In the genomic region with DNA sequence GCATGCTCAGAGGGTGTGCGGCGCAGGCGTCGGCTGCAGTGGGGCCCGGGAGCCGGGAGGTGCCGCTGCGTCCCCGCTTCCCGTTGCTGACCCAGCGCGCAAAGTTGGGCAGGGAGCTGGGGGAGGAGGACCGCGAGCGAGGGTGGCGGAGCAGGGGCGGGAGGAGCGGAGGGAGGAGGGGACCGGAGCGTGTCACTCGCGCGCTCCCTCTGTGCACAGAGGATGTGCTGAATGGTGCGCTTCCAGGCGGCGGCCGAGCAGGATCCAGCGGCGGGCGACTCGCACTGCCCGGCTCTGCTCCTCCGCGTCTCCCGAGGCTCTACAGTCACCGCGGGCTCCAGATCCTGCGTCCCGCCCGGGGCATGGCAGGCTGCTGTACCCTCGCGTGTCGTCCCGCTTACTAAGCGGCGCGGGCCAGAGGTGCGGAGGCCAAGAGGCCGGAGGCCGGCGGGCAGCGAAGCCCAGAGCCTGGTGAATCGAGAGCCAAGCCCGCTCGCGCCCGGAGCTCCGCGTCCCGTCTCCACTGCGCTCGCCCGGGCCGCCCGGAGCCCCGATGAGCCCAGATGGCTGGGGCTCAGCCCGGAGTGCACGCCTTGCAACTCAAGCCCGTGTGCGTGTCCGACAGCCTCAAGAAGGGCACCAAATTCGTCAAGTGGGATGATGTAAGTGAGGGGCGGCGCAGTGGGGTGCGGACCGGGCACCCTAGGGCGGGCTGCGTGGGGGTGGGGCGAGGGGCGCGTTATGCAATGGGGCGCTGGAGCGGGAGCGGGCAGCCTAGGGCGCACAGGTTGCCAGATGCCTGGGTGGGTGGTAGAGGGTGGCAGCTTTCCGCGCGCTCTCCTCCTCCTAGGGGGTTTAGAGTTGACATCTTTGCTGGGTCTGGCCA, we compare ENCODE assay signal across 8 mouse cellular contexts. TPM values are rescaled to one million over a fixed set of nuclear protein-coding genes. Genes with fewer than 3 reads are reported as not detected.
DNase-seq lines count a peak whose midpoint lies in the region; ATAC-seq lines count a peak whose summit lies in the region.

Plcb1 (plus strand) TSS at position 98 of the 886 bp plus-strand sequence.

- under 1% methylated on average over 86 of the region's 88 CpGs for WGBS in hindbrain, embryonic 14.5 days

- DNase-seq in ZHBTc4 (ENCODE audit: low read depth, low spot score): peak; percentile 92
- DNase-seq in cerebellum, postnatal 4 days (ENCODE audit: low spot score in 2 of 2): peak; percentile 83 to 90
- DNase-seq in gastrocnemius, adult 18-20 months (ENCODE audit: low spot score): peak; percentile 69
- peak; percentile 85 for DNase-seq in hindbrain, embryonic 14.5 days (ENCODE audit: low spot score)
- DNase-seq in layer of hippocampus, postnatal 36 days: peak; percentile 90 to 92
- DNase-seq in lung, postnatal 10 days: peak; percentile 91
- peak; percentile 80 for DNase-seq in ovary, postnatal 14 days (ENCODE audit: low spot score)
- peak; percentile 65 to 80 for DNase-seq in urinary bladder, adult 18-20 months (ENCODE audit: low spot score in 2 of 2)

- H3K36me3 ChIP-seq in hindbrain, embryonic 14.5 days (replicated peaks; ENCODE audit: control insufficient read depth, insufficient read depth): no peaks in the 10 kb centered on the region

- 0 out of 2 replicates have a peak, but pooled peaks cover 5% of the 10 kb centered on the region for H3K4me1 ChIP-seq in hindbrain, embryonic 14.5 days (replicated peaks; ENCODE audit: control insufficient read depth, insufficient read depth, low read length)

- peak; percentile 97 for ATAC-seq in hindbrain, embryonic 14.5 days (ENCODE audit: low FRiP score)

- peak within 1 kb of the TSS; percentile 83 for H3K9ac ChIP-seq in hindbrain, embryonic 14.5 days

- no peaks in the 10 kb centered on the region for H3K27me3 ChIP-seq in hindbrain, embryonic 14.5 days (ENCODE audit: control insufficient read depth, insufficient read depth, low read length)

- H3K27ac ChIP-seq in hindbrain, embryonic 14.5 days: peak within 1 kb of the TSS; percentile 83

- peak within 1 kb of the TSS; percentile 75 for H3K4me3 ChIP-seq in hindbrain, embryonic 14.5 days (replicated peaks; ENCODE audit: low read length)

- no peaks in the 10 kb centered on the region for H3K9me3 ChIP-seq in hindbrain, embryonic 14.5 days (ENCODE audit: control insufficient read depth, low read length)

- peak within 1 kb of the TSS; percentile 66 for H3K4me2 ChIP-seq in hindbrain, embryonic 14.5 days (replicated peaks)

RNA-seq across cellular contexts. Expression of gene Plcb1, which starts in this region (rescaled TPM):
- total RNA-seq in gastrocnemius, adult 18-20 months (2021): 1 to 10 TPM; 1.3 to 1.4 TPM
- 69.0 and 72.8 TPM in 2 replicates for polyA plus RNA-seq in hindbrain, embryonic 14.5 days (2014; fragmentation: Nextera tagmentation; extraction: Ambion mirVana)
- 100 to 1,000 TPM; 152 TPM for total RNA-seq in layer of hippocampus, postnatal 36 days (2021)

Comparison
In these comparisons a context has a peak if more than half of its experiments do, and no peak if none do; other contexts are left out.
1. Peak in every context shown above with its lines: DNase-seq, ATAC-seq, H3K4me3 ChIP-seq and H3K27ac ChIP-seq.
2. RNA of gene Plcb1 (total RNA-seq): 152 TPM in layer of hippocampus, postnatal 36 days; 1.3 to 1.4 TPM in gastrocnemius, adult 18-20 months; every median in the first group is over 10 times any median in the second.